Mouse (Mus musculus): ENCODE results near the gene Slc36a3.

DNA sequence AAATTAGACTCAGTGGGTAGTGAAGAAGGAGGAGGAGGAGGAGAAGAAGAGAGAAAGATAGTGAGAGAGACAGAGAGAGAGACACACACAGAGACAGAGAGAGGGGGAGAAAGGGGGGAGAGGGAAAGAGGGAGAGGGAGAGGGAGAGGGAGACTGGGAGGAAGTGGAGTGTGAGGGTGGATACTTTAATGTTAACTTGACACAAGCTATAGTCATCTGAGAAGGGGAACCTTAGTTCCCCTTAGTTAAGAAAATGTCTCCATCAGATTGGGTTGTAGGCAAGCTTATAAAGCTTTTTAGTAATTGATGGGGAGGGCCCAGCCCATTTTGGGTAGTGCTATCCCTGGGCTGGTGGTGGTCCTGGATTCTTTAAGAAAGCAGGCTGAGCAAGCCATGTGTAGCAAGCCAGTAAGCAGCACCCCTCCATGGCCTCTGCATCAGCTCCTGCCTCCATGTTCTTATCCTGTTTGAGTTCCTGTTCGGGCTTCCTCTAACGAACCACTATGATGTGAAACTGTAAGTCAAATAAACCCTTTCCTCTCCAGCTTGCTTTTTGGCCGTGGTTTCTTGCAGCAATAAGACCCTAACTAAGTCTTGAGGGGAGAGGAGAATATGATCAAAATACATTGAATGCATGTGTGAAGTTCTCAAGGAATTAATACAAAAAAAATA is 3.0 kb upstream of the Slc36a3 start:
- TF ChIP-seq CTCF (IDR thresholded peaks at IDR 0.05; ENCODE audit: extremely low read depth, insufficient read length, insufficient replicate concordance, low read depth, low read length) (no peak), POLR2A (IDR thresholded peaks at IDR 0.05; ENCODE audit: low read depth, low read length) (no peak)

Measured in small intestine, adult 2 months (tissue).